Mouse (Mus musculus) E14TG2a.4 (cell line): ENCODE results near the gene Grin3b.

Experiments used
- CTCF ChIP-seq: conservative IDR thresholded peaks from 2 replicates; pipeline ENCODE4 v1.5.1; 2014; ENCODE audit warnings: low read length
- NANOG ChIP-seq: IDR thresholded peaks from 2 replicates; pipeline ENCODE4 v1.6.1; 2014; ENCODE audit warnings: borderline replicate concordance, low read length, mixed read lengths

GRCm38 (mm10) chr10:79983205-79983604, 12.7 kb downstream of the Grin3b start:
- no peak for TF ChIP-seq CTCF
- no peak for TF ChIP-seq NANOG
